Mouse (Mus musculus): ENCODE measurements around the gene Plpp1. TPM values are rescaled to one million over a fixed set of nuclear protein-coding genes. Genes with fewer than 3 reads are reported as not detected.

The Plpp1 gene
- polyA plus RNA-seq, 1 experiment = 175 TPM

- no peak overlapping the region for H3K4me3 ChIP-seq (ENCODE audit: insufficient read depth, low read length)
- no peak for TF ChIP-seq CTCF (IDR thresholded peaks at IDR 0.05; ENCODE audit: borderline replicate concordance, insufficient read depth, low read length)
- no peak for TF ChIP-seq POLR2A (IDR thresholded peaks at IDR 0.05; ENCODE audit: low read depth, low read length)
- peak overlapping the region; percentile 66 for H3K27ac ChIP-seq (ENCODE audit: insufficient read depth, low read length)
- H3K4me1 ChIP-seq (ENCODE audit: control insufficient read depth, insufficient read depth, low read length) = peaks cover 17% of the 10 kb centered on the region
Observed at GRCm38 (mm10) chr13:112810248-112810645, 9.7 kb downstream of the Plpp1 start.

GRCm38 (mm10) chr13:112810751-112811150 is 10.2 kb downstream of the Plpp1 start:
- Histone ChIP-seq H3K4me1 (ENCODE audit: control insufficient read depth, insufficient read depth, low read length) (peaks cover 17% of the 10 kb centered on the region), H3K4me3 (ENCODE audit: insufficient read depth, low read length) (no peak overlapping the region), H3K27ac (ENCODE audit: insufficient read depth, low read length) (peak overlapping the region; percentile 66)
- TF ChIP-seq POLR2A (IDR thresholded peaks at IDR 0.05; ENCODE audit: low read depth, low read length) (no peak), CTCF (IDR thresholded peaks at IDR 0.05; ENCODE audit: borderline replicate concordance, insufficient read depth, low read length) (no peak)

- TF ChIP-seq CTCF (IDR thresholded peaks at IDR 0.05; ENCODE audit: borderline replicate concordance, insufficient read depth, low read length) (no peak), POLR2A (IDR thresholded peaks at IDR 0.05; ENCODE audit: low read depth, low read length) (no peak)
- Histone ChIP-seq H3K4me3 (ENCODE audit: insufficient read depth, low read length) (no peak overlapping the region), H3K27ac (ENCODE audit: insufficient read depth, low read length) (no peak overlapping the region), H3K4me1 (ENCODE audit: control insufficient read depth, insufficient read depth, low read length) (peaks cover 17% of the 10 kb centered on the region)
Observed at GRCm38 (mm10) chr13:112811708-112812403, 11.3 kb downstream of the Plpp1 start.

- no peak for TF ChIP-seq POLR2A (IDR thresholded peaks at IDR 0.05; ENCODE audit: low read depth, low read length)
- no peak for TF ChIP-seq CTCF (IDR thresholded peaks at IDR 0.05; ENCODE audit: borderline replicate concordance, insufficient read depth, low read length)
- no peak overlapping the region for H3K4me3 ChIP-seq (ENCODE audit: insufficient read depth, low read length)
- peaks cover 2% of the 10 kb centered on the region for H3K4me1 ChIP-seq (ENCODE audit: control insufficient read depth, insufficient read depth, low read length)
- no peak overlapping the region for H3K27ac ChIP-seq (ENCODE audit: insufficient read depth, low read length)
Observed at GRCm38 (mm10) chr13:112815996-112816395, 15.4 kb downstream of the Plpp1 start.

DNA sequence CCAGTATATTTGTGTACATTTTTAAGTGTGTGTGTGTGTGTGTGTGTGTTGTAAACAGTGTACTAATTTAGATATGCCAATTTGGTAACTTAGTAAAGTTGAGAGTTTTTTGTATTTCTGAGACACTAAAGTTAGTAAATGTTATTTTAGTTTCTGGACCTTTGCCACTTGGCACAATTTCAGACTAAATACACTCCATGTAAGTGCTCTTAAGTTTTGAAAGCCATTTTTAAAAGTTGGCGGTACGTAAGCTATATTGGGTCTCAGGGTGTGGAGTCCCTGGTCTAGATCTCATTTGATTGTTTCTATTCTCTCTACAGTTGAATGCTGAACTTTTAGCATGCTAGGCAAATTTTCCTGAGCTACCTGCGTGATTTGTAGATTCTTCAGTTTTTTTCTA is 17.5 kb downstream of the Plpp1 start:
- H3K27ac ChIP-seq (ENCODE audit: insufficient read depth, low read length) = no peak overlapping the region
- no peak overlapping the region for H3K4me3 ChIP-seq (ENCODE audit: insufficient read depth, low read length)
- H3K4me1 ChIP-seq (ENCODE audit: control insufficient read depth, insufficient read depth, low read length) = no peaks in the 10 kb centered on the region; the same call in 1 of the 2 replicates
- no peak for TF ChIP-seq POLR2A (IDR thresholded peaks at IDR 0.05; ENCODE audit: low read depth, low read length)
- no peak for TF ChIP-seq CTCF (IDR thresholded peaks at IDR 0.05; ENCODE audit: borderline replicate concordance, insufficient read depth, low read length)

- TF ChIP-seq CTCF (IDR thresholded peaks at IDR 0.05; ENCODE audit: borderline replicate concordance, insufficient read depth, low read length) = no peak
- no peak for TF ChIP-seq POLR2A (IDR thresholded peaks at IDR 0.05; ENCODE audit: low read depth, low read length)
- Histone ChIP-seq H3K27ac (ENCODE audit: insufficient read depth, low read length) (no peak overlapping the region), H3K4me3 (ENCODE audit: insufficient read depth, low read length) (no peak overlapping the region), H3K4me1 (ENCODE audit: control insufficient read depth, insufficient read depth, low read length) (no peaks in the 10 kb centered on the region; the same call in none of the 2 replicates)
Observed at GRCm38 (mm10) chr13:112822413-112822812, 21.8 kb downstream of the Plpp1 start.

DNA sequence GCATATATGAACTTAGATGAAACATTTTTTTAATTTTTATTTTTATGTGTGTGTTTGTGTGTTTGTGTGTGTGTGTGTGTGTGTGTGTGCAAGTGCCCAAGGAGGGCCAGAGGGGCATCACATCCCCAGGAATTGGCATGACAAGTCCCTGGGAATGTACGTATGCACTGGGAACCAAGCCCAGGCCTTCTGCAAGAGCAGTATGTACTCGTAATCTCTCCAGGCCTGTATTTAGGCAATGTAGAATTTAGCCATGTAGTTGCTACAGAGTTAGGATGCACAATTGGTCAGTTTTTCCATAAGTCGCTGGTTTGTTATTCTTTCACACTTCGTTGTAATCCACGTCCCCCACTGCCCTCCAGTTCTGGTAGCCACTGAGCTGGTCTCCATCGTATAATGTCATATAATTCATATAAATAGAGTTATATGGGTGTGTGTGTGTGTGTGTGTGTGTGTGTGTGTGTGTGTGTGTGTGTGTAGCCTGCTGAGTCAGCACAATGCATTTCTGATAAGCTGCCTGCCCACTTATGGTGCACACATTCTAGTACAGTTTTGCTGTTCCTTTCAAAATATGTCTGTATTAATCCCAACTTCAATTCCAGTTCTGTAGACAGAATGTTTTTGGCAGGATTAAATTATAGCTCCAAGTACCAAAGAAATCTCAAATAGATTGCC is 22.8 kb downstream of the Plpp1 start:
- Histone ChIP-seq H3K4me1 (ENCODE audit: control insufficient read depth, insufficient read depth, low read length) (no peaks in the 10 kb centered on the region; the same call in none of the 2 replicates), H3K27ac (ENCODE audit: insufficient read depth, low read length) (no peak overlapping the region), H3K4me3 (ENCODE audit: insufficient read depth, low read length) (no peak overlapping the region)
- TF ChIP-seq CTCF (IDR thresholded peaks at IDR 0.05; ENCODE audit: borderline replicate concordance, insufficient read depth, low read length) (no peak), POLR2A (IDR thresholded peaks at IDR 0.05; ENCODE audit: low read depth, low read length) (no peak)

DNA sequence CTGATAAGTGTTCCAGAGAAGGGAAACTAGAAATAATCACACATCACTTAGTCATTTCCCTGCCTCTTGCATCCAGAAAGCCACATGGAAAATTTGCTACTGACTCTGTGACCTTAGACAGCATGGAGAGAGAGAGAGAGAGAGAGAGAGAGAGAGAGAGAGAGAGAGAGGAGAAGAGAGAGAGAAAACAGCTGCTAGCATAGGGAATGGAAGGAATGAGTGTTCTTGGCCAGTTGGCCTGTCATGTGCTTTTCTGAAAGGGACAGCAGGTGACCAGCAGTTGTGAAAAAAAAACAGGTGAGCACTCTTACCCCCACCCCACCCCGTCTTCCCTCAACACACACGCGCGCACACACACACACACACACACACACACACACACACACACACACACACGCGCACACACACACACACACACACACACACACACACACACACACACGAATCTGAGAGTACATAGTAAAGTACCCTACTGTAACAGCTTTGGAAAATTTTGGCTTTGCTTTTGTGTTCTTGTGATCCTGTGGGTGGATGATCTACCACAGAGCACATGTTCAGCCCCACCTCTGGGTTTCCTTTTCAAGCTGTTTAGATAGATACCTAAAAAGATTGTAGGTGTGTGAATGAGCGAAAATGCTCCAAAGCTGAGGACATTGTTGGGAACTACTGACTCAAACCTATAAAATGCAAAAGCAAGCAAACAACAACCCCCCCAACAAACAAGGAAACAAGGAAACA is 23.5 kb downstream of the Plpp1 start:
- TF ChIP-seq CTCF (IDR thresholded peaks at IDR 0.05; ENCODE audit: borderline replicate concordance, insufficient read depth, low read length) (no peak), POLR2A (IDR thresholded peaks at IDR 0.05; ENCODE audit: low read depth, low read length) (no peak)

GRCm38 (mm10) chr13:112825479-112825878 is 24.9 kb downstream of the Plpp1 start:
- no peaks in the 10 kb centered on the region; the same call in 1 of the 2 replicates for H3K4me1 ChIP-seq (ENCODE audit: control insufficient read depth, insufficient read depth, low read length)
- TF ChIP-seq POLR2A (IDR thresholded peaks at IDR 0.05; ENCODE audit: low read depth, low read length) (no peak), CTCF (IDR thresholded peaks at IDR 0.05; ENCODE audit: borderline replicate concordance, insufficient read depth, low read length) (no peak)
- H3K27ac ChIP-seq (ENCODE audit: insufficient read depth, low read length) = no peak overlapping the region
- no peak overlapping the region for H3K4me3 ChIP-seq (ENCODE audit: insufficient read depth, low read length)

More for the DNA sequence above, 23.5 kb downstream of the Plpp1 start:
- Histone ChIP-seq H3K4me1 (ENCODE audit: control insufficient read depth, insufficient read depth, low read length) (no peaks in the 10 kb centered on the region; the same call in none of the 2 replicates), H3K27ac (ENCODE audit: insufficient read depth, low read length) (no peak overlapping the region), H3K4me3 (ENCODE audit: insufficient read depth, low read length) (no peak overlapping the region)
